Mouse (Mus musculus): ENCODE results near the gene Gtf3c1.

Gene Gtf3c1

GRCm38 (mm10) chr7:125702791-125703190 lies 4.8 kb downstream of the Gtf3c1 start:
- DNase-seq: no peak

- no peak for DNase-seq
Measured at GRCm38 (mm10) chr7:125694056-125694455, 13.5 kb downstream of the Gtf3c1 start.

GRCm38 (mm10) chr7:125690516-125690915 lies 17.1 kb downstream of the Gtf3c1 start:
- no peak for DNase-seq

- no peak for DNase-seq
Measured at GRCm38 (mm10) chr7:125679936-125680335, 27.6 kb downstream of the Gtf3c1 start.

- no peak for DNase-seq
Measured at GRCm38 (mm10) chr7:125678756-125679155, 28.8 kb downstream of the Gtf3c1 start.

- peak; percentile 29 to 51 for DNase-seq
Measured at GRCm38 (mm10) chr7:125674916-125675315, 32.7 kb downstream of the Gtf3c1 start.

GRCm38 (mm10) chr7:125671396-125671795 lies 36.2 kb downstream of the Gtf3c1 start:
- no peak for DNase-seq

- no peak for DNase-seq
Measured at GRCm38 (mm10) chr7:125670865-125671264, 36.7 kb downstream of the Gtf3c1 start.

GRCm38 (mm10) chr7:125663654-125664053 lies 43.9 kb downstream of the Gtf3c1 start:
- DNase-seq: no peak

GRCm38 (mm10) chr7:125657511-125657910 lies 50.1 kb downstream of the Gtf3c1 start:
- DNase-seq: no peak

GRCm38 (mm10) chr7:125649013-125649412 lies 58.6 kb downstream of the Gtf3c1 start:
- no peak for DNase-seq

GRCm38 (mm10) chr7:125645413-125645812 lies 62.2 kb downstream of the Gtf3c1 start:
- no peak for DNase-seq

GRCm38 (mm10) chr7:125643880-125644279 lies 63.7 kb downstream of the Gtf3c1 start:
- DNase-seq: peak in 1 of 2 experiments; percentile 12

GRCm38 (mm10) chr7:125638870-125639386 lies 68.7 kb downstream of the Gtf3c1 start:
- DNase-seq: peak; percentile 85 to 87

- no peak for DNase-seq
Measured at GRCm38 (mm10) chr7:125638376-125638775, 69.2 kb downstream of the Gtf3c1 start.

- DNase-seq: peak; percentile 72 to 85
Measured at GRCm38 (mm10) chr7:125637220-125638140, 70.1 kb downstream of the Gtf3c1 start.

- DNase-seq: peak; percentile 60 to 62
Measured at GRCm38 (mm10) chr7:125630989-125631388, 76.6 kb downstream of the Gtf3c1 start.

- DNase-seq: peak; percentile 83 to 91
Measured at GRCm38 (mm10) chr7:125630317-125630716, 77.3 kb downstream of the Gtf3c1 start.

- peak in 1 of 2 experiments; percentile 39 for DNase-seq
Measured at GRCm38 (mm10) chr7:125625829-125626228, 81.8 kb downstream of the Gtf3c1 start.

- DNase-seq: peak; percentile 57 to 78
Measured at GRCm38 (mm10) chr7:125625219-125625618, 82.4 kb downstream of the Gtf3c1 start.

GRCm38 (mm10) chr7:125622741-125623685 lies 84.6 kb downstream of the Gtf3c1 start:
- no peak for DNase-seq

GRCm38 (mm10) chr7:125620077-125620476 lies 87.5 kb downstream of the Gtf3c1 start:
- DNase-seq: no peak

- peak in 1 of 2 experiments; percentile 1 for DNase-seq
Measured at GRCm38 (mm10) chr7:125618016-125618415, 89.6 kb downstream of the Gtf3c1 start.

All from thymus, postnatal 36 days (tissue).